Mouse (Mus musculus) bone marrow, adult 2 months (tissue): ENCODE data around the gene Esyt3. TPM values are rescaled to one million over a fixed set of nuclear protein-coding genes. Genes with fewer than 3 reads are reported as not detected.

Experiments used
- H3K27ac ChIP-seq: fragments of 200-500 bp; 2 replicates; pipeline ENCODE4 v1.5.1; 2012; ENCODE audit warnings: low read depth, mild to moderate bottlenecking, control low read depth, inconsistent platforms, low read length; ENCODE audit not compliant: control insufficient read depth, poor library complexity, insufficient read depth
- H3K4me1 ChIP-seq: fragments of 200-500 bp; 2 replicates; pipeline ENCODE4 v1.6.1; 2011; ENCODE audit warnings: low read length; ENCODE audit not compliant: control insufficient read depth, insufficient read depth
- H3K4me3 ChIP-seq: fragments of 200-500 bp; replicated peaks from 2 replicates; pipeline ENCODE3; 2011; ENCODE audit warnings: mild to moderate bottlenecking, low read depth, low read length, control low read depth; ENCODE audit not compliant: control insufficient read depth
- CTCF ChIP-seq: fragments of 200-500 bp; IDR thresholded peaks from 2 replicates; pipeline ENCODE4 v1.5.1; 2011; ENCODE audit warnings: low read length, control low read depth; ENCODE audit not compliant: control insufficient read depth, insufficient read depth
- POLR2A ChIP-seq: fragments of 200-500 bp; IDR thresholded peaks from 2 replicates; pipeline ENCODE4 v1.6.1; 2011; ENCODE audit warnings: low read depth, mild to moderate bottlenecking, control low read depth, low read length, borderline replicate concordance; ENCODE audit not compliant: control insufficient read depth
- WGBS: fragments of 180-500 bp; shearing (Covaris S2); methylation state at CpG from one replicate; pipeline ENCODE4 v1.1.7; 2018; 5-methylcytosine and 5-hydroxymethylcytosine counted together
- polyA plus RNA-seq: library from polyadenylated mRNA; stranded (reverse); fragments of >200 nt; gene quantifications from 2 replicates; pipeline ENCODE4 v1.2.4, GENCODE M21; 2011; ENCODE audit warnings: low replicate concordance; ENCODE audit not compliant: missing spikeins, insufficient read depth, insufficient read length

Gene Esyt3
- polyA plus RNA-seq, 1 experiment = not detected

- Histone ChIP-seq H3K27ac (no peak overlapping the region), H3K4me1 (no peaks in the 10 kb centered on the region), H3K4me3 (no peak overlapping the region)
- WGBS = 52% methylated on average over 3 of the region's 3 CpGs
- TF ChIP-seq POLR2A (no peak), CTCF (no peak)
Observed at GRCm38 (mm10) chr9:99341600-99341999, 16.8 kb downstream of the Esyt3 start.

DNA sequence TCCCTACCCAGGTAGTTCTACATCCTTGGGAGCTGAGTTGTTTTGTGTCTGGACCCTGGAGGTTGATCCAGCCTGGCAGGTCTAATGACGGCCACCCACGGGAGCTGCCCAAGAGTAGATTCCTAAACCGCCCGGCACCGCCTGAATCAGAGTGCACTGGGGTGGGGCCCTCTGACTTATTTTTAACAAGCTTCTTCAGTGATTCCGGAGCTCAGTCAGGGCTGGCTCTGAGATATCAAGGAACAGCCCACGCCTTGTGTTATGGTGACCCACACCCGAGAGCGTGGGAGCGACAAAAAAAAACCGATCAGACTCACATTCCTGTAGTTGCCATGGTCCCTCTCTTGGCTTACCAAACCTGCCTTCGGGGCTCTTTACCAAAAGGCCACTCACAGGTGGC, 18.2 kb downstream of the Esyt3 start:
- Histone ChIP-seq H3K4me3 (no peak overlapping the region), H3K27ac (no peak overlapping the region), H3K4me1 (no peaks in the 10 kb centered on the region)
- TF ChIP-seq POLR2A (no peak), CTCF (no peak)
- WGBS = 86% methylated on average over 12 of the region's 12 CpGs

DNA sequence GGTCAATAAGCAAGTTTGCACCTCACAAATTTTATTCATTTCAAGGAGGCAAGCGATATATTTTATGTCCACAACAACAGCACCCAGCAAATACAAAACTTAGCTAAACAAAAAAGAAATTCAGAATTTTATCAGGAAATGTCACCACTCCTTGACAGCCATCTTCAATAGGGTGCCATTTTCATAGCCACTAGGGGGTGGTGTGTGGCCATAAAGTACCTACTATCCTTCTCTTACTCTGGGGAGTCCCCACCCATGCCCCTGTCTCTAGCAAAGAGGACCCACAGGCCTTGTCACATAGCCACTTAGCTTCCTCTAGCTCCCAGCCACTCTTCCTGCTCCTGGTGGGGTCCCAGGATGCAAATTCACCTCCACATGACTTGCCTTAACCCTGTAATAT, 19.2 kb downstream of the Esyt3 start:
- H3K4me1 ChIP-seq = no peaks in the 10 kb centered on the region
- TF ChIP-seq POLR2A (no peak), CTCF (no peak)
- WGBS = 84% methylated on average over 1 of the region's 1 CpGs
- H3K4me3 ChIP-seq = no peak overlapping the region
- no peak overlapping the region for H3K27ac ChIP-seq

- H3K4me3 ChIP-seq = no peak overlapping the region
- TF ChIP-seq CTCF = no peak
- no peak for TF ChIP-seq POLR2A
- no peak overlapping the region for H3K27ac ChIP-seq
- WGBS = 84% methylated on average over 1 of the region's 1 CpGs
- no peaks in the 10 kb centered on the region for H3K4me1 ChIP-seq
Observed at GRCm38 (mm10) chr9:99338293-99338692, 20.1 kb downstream of the Esyt3 start.

DNA sequence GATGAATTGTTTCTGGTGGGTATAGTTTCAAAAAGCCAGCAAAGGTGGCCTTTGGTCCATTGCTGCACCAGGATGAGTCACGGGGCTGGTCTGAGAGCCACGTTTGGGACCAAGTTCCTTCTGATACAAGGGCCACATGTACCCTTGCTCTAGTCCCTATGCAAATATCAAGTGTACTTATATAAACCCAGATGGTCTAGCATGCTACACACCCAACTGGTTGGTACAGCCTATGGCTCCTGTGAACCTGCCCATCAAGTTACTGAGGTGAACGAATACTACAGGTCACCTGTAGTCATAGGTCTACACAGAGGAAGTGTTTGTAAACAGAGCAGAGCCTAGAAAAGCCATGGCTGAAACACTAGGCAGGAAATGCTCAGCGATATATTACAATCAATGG, 21.8 kb downstream of the Esyt3 start:
- Histone ChIP-seq H3K4me3 (no peak overlapping the region), H3K4me1 (no peaks in the 10 kb centered on the region), H3K27ac (no peak overlapping the region)
- whole genome bisulfite sequencing = 70% methylated on average over 4 of the region's 4 CpGs
- no peak for TF ChIP-seq POLR2A
- no peak for TF ChIP-seq CTCF

- 78% methylated on average over 4 of the region's 4 CpGs for WGBS
Observed at GRCm38 (mm10) chr9:99326881-99327280, 31.5 kb downstream of the Esyt3 start.

DNA sequence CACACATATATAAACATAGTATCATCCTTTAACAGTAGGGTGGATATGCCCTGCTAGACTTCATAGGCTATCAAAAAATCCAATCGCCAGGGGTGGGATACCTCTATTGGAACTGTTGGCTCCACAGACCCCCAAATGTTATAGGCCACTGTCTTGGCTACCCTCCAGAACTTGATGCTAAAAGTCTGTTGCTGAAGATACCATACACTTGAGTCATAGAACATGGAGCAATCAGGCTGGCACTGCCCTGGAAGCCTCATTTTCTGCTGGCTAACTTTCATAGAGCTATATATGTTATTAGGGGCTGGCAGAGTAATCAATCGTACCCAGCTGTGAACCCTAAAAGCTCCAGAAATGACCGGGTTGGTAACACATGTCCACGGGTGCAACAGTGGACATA, 32.4 kb downstream of the Esyt3 start:
- 73% methylated on average over 4 of the region's 4 CpGs for WGBS
- Histone ChIP-seq H3K4me1 (no peaks in the 10 kb centered on the region), H3K4me3 (no peak overlapping the region), H3K27ac (no peak overlapping the region)
- no peak for TF ChIP-seq POLR2A
- TF ChIP-seq CTCF = no peak

More at GRCm38 (mm10) chr9:99326881-99327280, 31.5 kb downstream of the Esyt3 start:
- Histone ChIP-seq H3K4me3 (no peak overlapping the region), H3K27ac (no peak overlapping the region), H3K4me1 (no peaks in the 10 kb centered on the region)
- TF ChIP-seq POLR2A (no peak), CTCF (no peak)

GRCm38 (mm10) chr9:99325208-99325929, 33.0 kb downstream of the Esyt3 start:
- Histone ChIP-seq H3K27ac (no peak overlapping the region), H3K4me3 (no peak overlapping the region), H3K4me1 (no peaks in the 10 kb centered on the region)
- TF ChIP-seq CTCF (no peak), POLR2A (no peak)
- 72% methylated on average over 7 of the region's 7 CpGs for WGBS
